Mouse (Mus musculus): ENCODE results near the gene Kcng1.

DNA sequence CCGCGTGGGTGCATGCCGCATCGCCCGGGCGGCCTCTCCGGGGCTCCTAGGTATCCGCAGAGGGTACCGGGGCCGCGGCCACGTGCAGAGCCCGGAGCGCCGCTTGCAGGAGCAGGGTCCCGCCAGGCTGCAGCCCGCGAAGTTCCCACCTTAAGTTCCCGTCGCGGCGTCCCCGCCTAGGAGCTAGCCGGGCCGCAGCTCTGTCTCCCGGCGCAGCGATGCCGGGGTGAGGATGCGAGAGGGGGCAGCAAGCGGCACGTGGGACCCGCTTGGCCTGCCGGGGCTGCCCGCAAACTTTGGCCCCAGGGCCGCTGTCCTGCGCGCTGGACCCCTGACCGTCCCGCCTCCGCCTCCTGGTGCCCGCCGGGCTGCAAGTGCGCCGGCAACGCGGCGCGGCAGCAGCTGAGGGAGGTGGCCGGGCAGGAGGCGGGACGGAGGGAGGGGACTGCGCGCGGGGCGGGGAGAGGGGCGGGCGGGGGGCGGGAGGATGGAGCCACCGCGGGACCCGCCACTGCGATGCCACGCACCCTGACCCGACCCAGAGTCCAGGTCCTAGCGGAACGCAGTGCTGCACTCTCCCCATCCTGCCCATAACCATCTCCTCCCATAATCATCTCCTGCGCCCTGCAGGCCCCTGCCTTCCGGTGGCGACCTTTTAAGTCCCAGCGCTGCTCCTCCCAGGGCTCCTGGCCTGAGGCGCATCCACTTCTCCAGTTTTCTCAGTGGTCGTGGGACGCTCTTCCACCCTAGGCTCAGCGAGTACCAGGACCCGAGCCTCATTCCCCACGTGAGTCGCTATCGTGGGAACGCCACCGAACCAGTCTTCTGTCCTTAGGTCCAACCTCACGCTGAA lies 581 bp downstream of the Kcng1 start:
- no peak for TF ChIP-seq CTCF (IDR thresholded peaks at IDR 0.05; ENCODE audit: low read depth, low read length)
- TF ChIP-seq GATA1 (IDR thresholded peaks at IDR 0.05; ENCODE audit: borderline replicate concordance, low read length) = no peak
- no peak for TF ChIP-seq GATA2 (IDR thresholded peaks at IDR 0.05; ENCODE audit: borderline replicate concordance, low read depth, low read length)
- no peak for TF ChIP-seq POLR2AphosphoS5 (IDR thresholded peaks at IDR 0.05; ENCODE audit: insufficient replicate concordance, low read depth, low read length)
- no peak for TF ChIP-seq TAL1 (conservative IDR thresholded peaks at IDR 0.05; ENCODE audit: low read depth, low read length)

Measured in G1E (cell line).